Mouse (Mus musculus) lung, adult 2 months (tissue): ENCODE results near the gene Slc6a14.

Source experiments
- CTCF ChIP-seq: fragments of 200-500 bp; IDR thresholded peaks from 2 replicates; pipeline ENCODE4 v1.5.1; 2011; ENCODE audit warnings: mild to moderate bottlenecking, low read length, control low read depth; ENCODE audit not compliant: insufficient read depth
- POLR2A ChIP-seq: fragments of 200-500 bp; IDR thresholded peaks from 2 replicates; pipeline ENCODE4 v1.6.1; 2011; ENCODE audit warnings: low read depth, mild to moderate bottlenecking, control low read depth, low read length, borderline replicate concordance; ENCODE audit errors: extremely low read depth

DNA sequence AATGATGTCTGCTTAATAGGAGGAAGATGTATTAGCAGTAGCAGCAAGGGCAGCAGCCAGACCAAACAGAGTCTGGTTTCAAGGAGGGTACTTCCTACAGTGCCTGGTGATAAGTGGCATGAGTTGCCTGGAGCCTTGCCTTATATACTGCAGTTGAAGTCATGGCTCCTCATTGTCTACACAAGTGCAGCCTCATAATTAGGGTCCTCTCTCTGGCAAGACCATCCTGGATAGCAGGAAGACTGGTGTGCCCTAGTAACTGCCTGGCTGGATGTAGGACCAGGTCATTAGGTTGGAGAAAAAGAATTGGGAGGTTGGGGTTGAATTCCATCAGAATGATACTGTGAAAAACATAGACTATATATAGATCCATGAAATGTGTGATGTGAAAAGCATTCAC lies 30.3 kb downstream of the Slc6a14 start, which contains the start of gene Gm28269:
- no peak for TF ChIP-seq CTCF
- TF ChIP-seq POLR2A = no peak
